Mouse (Mus musculus) bone marrow macrophage, adult 2 months (primary cell): ENCODE results near the gene Sh3bgrl2.

Source experiments
- CTCF ChIP-seq: IDR thresholded peaks from 2 replicates; pipeline ENCODE4 v1.5.1; 2012; ENCODE audit warnings: low read depth, mild to moderate bottlenecking, low read length, moderate library complexity
- POLR2A ChIP-seq: IDR thresholded peaks from 2 replicates; pipeline ENCODE4 v1.6.1; 2012; ENCODE audit warnings: mild to moderate bottlenecking, low read depth, low read length, borderline replicate concordance

DNA sequence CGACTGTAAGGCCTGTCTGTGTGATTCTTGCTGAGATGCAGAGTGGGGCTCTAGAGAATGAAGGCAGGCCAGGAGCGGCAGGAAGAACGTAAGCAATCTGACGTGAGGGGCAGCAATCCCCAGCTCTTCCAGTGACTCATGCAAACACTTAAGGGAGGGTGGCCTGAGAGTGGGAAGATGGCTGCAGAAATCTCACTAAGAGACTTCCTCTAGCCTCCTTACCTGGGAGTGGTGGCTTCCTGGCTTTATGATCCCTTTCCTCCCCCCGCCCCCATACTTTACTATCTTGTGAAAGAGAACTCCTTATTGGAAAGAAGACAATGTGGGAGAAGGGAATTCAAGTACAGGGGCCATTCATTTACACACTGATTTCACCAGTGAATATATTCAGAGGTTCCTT, 106.5 kb downstream of the Sh3bgrl2 start:
- TF ChIP-seq CTCF (no peak), POLR2A (no peak)
